Mouse (Mus musculus): ENCODE data around the gene Dnah3. TPM values are rescaled to one million over a fixed set of nuclear protein-coding genes. Genes with fewer than 3 reads are reported as not detected.

Dnah3 gene
- polyA plus RNA-seq (2015; fragmentation: Nextera tagmentation; extraction: Ambion mirVana) = not detected in 2 replicates

DNA sequence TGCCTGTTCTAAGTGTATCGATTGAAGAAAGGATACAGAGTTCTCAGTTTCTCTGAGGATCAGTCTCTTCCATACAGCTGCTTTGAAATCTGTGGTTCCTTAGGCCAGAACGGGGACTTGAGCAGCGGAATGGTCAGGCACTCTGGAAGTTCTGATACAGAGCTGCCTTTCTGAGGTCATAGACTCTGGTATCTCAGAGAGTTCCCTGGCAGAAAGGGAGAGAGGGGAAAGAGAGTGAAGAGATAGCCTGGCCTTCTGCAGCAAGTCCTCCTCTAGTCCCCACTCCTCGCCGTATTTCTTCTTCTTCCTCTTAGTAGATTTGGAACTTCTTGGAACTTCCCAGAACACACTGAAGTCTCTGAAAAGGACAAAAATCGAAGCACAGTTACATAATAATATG is at the start of gene Dnah3:
Dnah3 (minus strand) TSS at position 101 of the 400 bp plus-strand sequence.

DNA sequence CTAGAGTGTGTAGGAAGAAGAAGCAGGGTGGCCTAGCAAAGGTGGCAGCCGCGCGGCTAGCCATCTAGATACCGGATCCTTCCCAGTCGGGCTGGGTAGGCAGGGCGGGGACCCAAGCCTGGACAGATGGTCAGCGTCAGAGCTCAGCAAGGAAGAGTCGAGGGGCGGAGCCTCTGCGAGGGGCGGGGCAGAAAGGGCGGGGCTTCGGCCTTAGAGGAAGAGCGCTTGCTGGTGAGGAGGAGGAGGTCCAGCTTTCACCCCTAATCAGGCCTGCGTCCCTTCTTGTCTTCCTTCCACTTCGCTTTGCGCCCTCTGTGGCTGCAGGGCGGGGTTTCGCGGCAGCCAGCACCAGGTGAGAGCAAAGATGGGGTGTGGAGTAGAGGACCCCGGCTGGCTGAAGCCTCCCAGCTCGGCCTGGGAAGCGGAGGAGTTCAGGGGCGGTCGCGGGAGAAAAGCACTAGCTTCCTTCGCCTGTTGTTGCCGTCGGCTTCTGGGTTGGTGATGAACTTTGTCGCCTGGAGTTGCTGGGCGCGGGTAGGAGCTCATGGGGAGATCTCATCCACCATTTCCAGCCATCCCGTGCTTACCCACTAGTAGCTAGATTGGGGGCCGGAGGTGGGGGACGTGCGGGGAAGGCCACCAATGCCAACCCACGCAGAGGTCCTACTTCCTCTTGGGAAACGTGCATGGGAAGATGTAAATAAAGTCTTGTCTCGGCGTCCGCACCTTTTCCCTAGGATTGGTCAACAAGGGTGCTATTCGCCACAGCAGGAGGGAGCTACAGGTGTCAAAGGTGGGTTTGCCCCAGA is 7.3 kb upstream of the Dnah3 start, which contains the start of gene Tmem159:
Tmem159 (plus strand) TSS at position 190 of the 809 bp plus-strand sequence.

DNA sequence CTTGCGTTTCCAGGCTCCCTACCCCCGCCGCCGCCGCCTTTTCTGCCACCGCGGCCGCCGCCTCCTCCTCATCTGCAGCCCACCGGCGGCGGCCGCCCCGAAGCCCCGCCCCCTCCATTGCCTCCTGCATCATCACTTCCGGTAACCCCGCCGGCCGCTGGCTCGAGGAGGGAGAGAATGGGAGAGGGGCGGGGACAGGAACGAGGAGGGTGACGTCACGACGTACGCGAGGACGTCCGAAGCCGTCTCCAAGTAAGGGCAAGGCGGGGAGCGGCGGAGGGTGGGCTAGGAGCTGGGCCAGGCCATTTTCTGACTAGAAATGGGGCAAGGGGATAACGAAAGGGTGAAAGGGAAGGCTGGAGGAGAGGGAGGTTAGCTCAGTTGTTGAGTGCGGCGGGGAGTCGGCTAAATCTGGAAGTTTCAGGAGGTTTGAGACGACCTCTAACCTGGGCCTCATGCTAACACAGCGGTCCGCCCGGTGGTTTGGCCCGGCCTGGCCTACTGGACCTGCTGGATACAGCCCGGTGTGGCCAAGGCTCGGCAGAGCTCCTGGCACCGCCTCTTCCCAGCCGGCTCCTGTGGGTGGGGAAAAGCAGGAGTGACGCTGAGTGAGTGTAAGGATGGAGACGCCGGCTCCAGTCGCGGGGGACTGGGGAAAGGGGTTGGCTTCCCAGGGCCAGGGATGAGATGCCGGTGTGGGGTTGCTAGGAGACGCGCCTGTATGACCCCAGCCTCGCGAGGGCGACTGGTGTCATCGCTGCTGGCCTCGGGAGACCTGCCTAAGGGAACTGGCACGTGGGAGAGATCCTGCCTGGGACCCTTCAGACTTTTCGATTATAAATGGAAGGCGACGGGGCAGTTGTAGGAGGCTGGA is 199.2 kb downstream of the Dnah3 start, which contains the start of the genes Lyrm1 and Dcun1d3:
Lyrm1 (plus strand) TSS at position 223 of the 874 bp plus-strand sequence.
Dcun1d3 (minus strand) TSS at position 660 of the 874 bp plus-strand sequence.

Other genes with a start within 250 kb of the Dnah3 start
- gene Lyrm1, start 199.4 kb downstream of the Dnah3 start, polyA plus RNA-seq (2015; fragmentation: Nextera tagmentation; extraction: Ambion mirVana) = 4.4 and 5.9 TPM in 2 replicates
- 2.8 and 3.9 TPM in 2 replicates for gene Dcun1d3, start 199.0 kb downstream of the Dnah3 start, polyA plus RNA-seq (2015; fragmentation: Nextera tagmentation; extraction: Ambion mirVana)
- gene Tmem159, start 7.1 kb upstream of the Dnah3 start, polyA plus RNA-seq (2015; fragmentation: Nextera tagmentation; extraction: Ambion mirVana) = 8.6 and 12.9 TPM in 2 replicates
- gene Zp2, start 50.0 kb upstream of the Dnah3 start, polyA plus RNA-seq (2015; fragmentation: Nextera tagmentation; extraction: Ambion mirVana) = not detected in 2 replicates
- gene Anks4b, start 78.6 kb upstream of the Dnah3 start, polyA plus RNA-seq (2015; fragmentation: Nextera tagmentation; extraction: Ambion mirVana) = not detected in 2 replicates
- gene Crym, start 106.8 kb upstream of the Dnah3 start, polyA plus RNA-seq (2015; fragmentation: Nextera tagmentation; extraction: Ambion mirVana) = 0.58 and 0.71 TPM in 2 replicates
- not detected in 2 replicates for gene Abca14, start 108.7 kb upstream of the Dnah3 start, polyA plus RNA-seq (2015; fragmentation: Nextera tagmentation; extraction: Ambion mirVana)
- not detected in 2 replicates for gene Abca15, start 233.4 kb upstream of the Dnah3 start, polyA plus RNA-seq (2015; fragmentation: Nextera tagmentation; extraction: Ambion mirVana)